Comparison of ENCODE assay signal across 8 mouse cellular contexts in genomic region chr7:110259966-110260711, GRCm38 (mm10). TPM values are rescaled to one million over a fixed set of nuclear protein-coding genes. Genes with fewer than 3 reads are reported as not detected.
DNase-seq lines count a peak whose midpoint lies in the region; ATAC-seq lines count a peak whose summit lies in the region.

No protein-coding gene starts in this region.

- H3K4me1 ChIP-seq in lung, embryonic 15.5 days = peaks cover 47% of the 10 kb centered on the region

- no peaks in the 10 kb centered on the region for H3K9me3 ChIP-seq in lung, embryonic 15.5 days

- H3K4me2 ChIP-seq in lung, embryonic 15.5 days = no peak overlapping the region

- peak; percentile 42 to 78 for DNase-seq in adrenal gland, adult (ENCODE audit: inconsistent age in 2 of 2, low spot score in 1 of 2)
- DNase-seq in adrenal gland, postnatal 4 days (ENCODE audit: low spot score in 2 of 2) = no peak
- DNase-seq in right cerebral cortex, postnatal 10 days (ENCODE audit: low spot score in 2 of 2) = peak; percentile 44 to 64
- no peak for DNase-seq in right cerebral cortex, postnatal 4 days
- no peak for DNase-seq in cerebellum, adult 11 months
- DNase-seq in cerebellum, postnatal 14 days = no peak

- no peak overlapping the region for H3K4me3 ChIP-seq in lung, embryonic 15.5 days

- WGBS in lung, embryonic 15.5 days = 39% methylated on average over 4 of the region's 4 CpGs

- ATAC-seq in hematopoietic stem cell, adult 5-6 weeks (replicated peaks in 1 of 2; ENCODE audit: insufficient read depth in 1 of 2, low FRiP score in 2 of 2, low TSS enrichment in 1 of 2, low read depth in 1 of 2, poor library complexity in 2 of 2, severe bottlenecking in 2 of 2) = peak; percentile 65 to 81
- peak; percentile 69 for ATAC-seq in lung, embryonic 15.5 days (ENCODE audit: borderline replicate concordance, extremely low read depth, low FRiP score, low TSS enrichment)

- H3K27me3 ChIP-seq in lung, embryonic 15.5 days = no peaks in the 10 kb centered on the region

- H3K36me3 ChIP-seq in lung, embryonic 15.5 days = no peaks in the 10 kb centered on the region

- no peak overlapping the region for H3K9ac ChIP-seq in lung, embryonic 15.5 days

- peak overlapping the region; percentile 91 for H3K27ac ChIP-seq in lung, embryonic 15.5 days

RNA-seq across cellular contexts. Expression of gene Swap70, which starts 38.6 kb away (rescaled TPM):
- total RNA-seq in adrenal gland, postnatal 4 days (2021) = 10 to 100 TPM; 30.2 to 31.2 TPM
- 90.0 and 96.9 TPM in 2 replicates for total RNA-seq in hematopoietic stem cell, adult 5-6 weeks (2017)
- polyA plus RNA-seq in lung, embryonic 15.5 days (2015; fragmentation: Nextera tagmentation; extraction: Ambion mirVana) = 35.4 and 36.1 TPM in 2 replicates

Comparison
In these comparisons a context has a peak if more than half of its experiments do, and no peak if none do; other contexts are left out.
1. DNase-seq: peak in adrenal gland, adult (2 of 2) and right cerebral cortex, postnatal 10 days (2 of 2); none in adrenal gland, postnatal 4 days (0 of 2), right cerebral cortex, postnatal 4 days (single experiment), cerebellum, adult 11 months (single experiment) and cerebellum, postnatal 14 days (0 of 2).